17 mouse cellular contexts compared by ENCODE assay signal in genomic region chr4:33224003-33224675, GRCm38 (mm10). TPM values are rescaled to one million over a fixed set of nuclear protein-coding genes. Genes with fewer than 3 reads are reported as not detected.
"Had no signal": no experiment of that assay in that cellular context is flagged by ENCODE, and none has a peak within 500 bp of the region (broad histone marks: within the 10 kb centered on the region; RNA-seq: fewer than 3 reads in every experiment).

No protein-coding gene starts in this region.

- H3K4me2 ChIP-seq: limb, embryonic 15.5 days; liver, embryonic 15.5 days; lung, embryonic 14.5 days; midbrain, embryonic 12.5 days; neural tube, embryonic 13.5 days had no signal

- H3K4me1 ChIP-seq: liver, embryonic 15.5 days; midbrain, embryonic 12.5 days had no signal

- H3K27me3 ChIP-seq: limb, embryonic 15.5 days; liver, embryonic 15.5 days; megakaryocyte, embryonic 14.5 days; midbrain, embryonic 12.5 days; neural tube, embryonic 13.5 days had no signal

- DNase-seq: kidney, adult 18-20 months; kidney, postnatal 10 days; kidney, postnatal 4 days; lung, embryonic 14.5 days; lung, postnatal 10 days; lung, postnatal 4 days; right cerebral cortex, postnatal 14 days; thymus, postnatal 4 days had no signal

- H3K27ac ChIP-seq: layer of hippocampus, adult 2 months; left cerebral cortex, adult 2 months; limb, embryonic 15.5 days; liver, embryonic 15.5 days; midbrain, embryonic 12.5 days; neural tube, embryonic 13.5 days had no signal

- H3K4me3 ChIP-seq: layer of hippocampus, adult 2 months; left cerebral cortex, adult 2 months; limb, embryonic 15.5 days; liver, embryonic 15.5 days; megakaryocyte, embryonic 14.5 days; midbrain, embryonic 12.5 days; neural tube, embryonic 13.5 days had no signal

- ATAC-seq: inflammation-experienced regulatory T-cells, adult 6 months; midbrain, embryonic 16.5 days had no signal

- H3K36me3 ChIP-seq: limb, embryonic 15.5 days; liver, embryonic 15.5 days; midbrain, embryonic 12.5 days had no signal

- H3K9ac ChIP-seq: limb, embryonic 15.5 days; liver, embryonic 15.5 days; lung, embryonic 14.5 days; midbrain, embryonic 12.5 days; neural tube, embryonic 13.5 days had no signal

- H3K9me3 ChIP-seq: limb, embryonic 15.5 days; liver, embryonic 15.5 days; megakaryocyte, embryonic 14.5 days; midbrain, embryonic 12.5 days; neural tube, embryonic 13.5 days had no signal

RNA-seq across cellular contexts. Expression of gene Pm20d2, which starts 34.6 kb away (rescaled TPM):
- polyA plus RNA-seq: inflammation-experienced regulatory T-cells, adult 6 months had no signal
